Mouse (Mus musculus): ENCODE results near the gene Impad1. TPM values are rescaled to one million over a fixed set of nuclear protein-coding genes. Genes with fewer than 3 reads are reported as not detected.

The Impad1 gene
- polyA plus RNA-seq, 1 experiment from 2014 or later, result 31.5 TPM

DNA sequence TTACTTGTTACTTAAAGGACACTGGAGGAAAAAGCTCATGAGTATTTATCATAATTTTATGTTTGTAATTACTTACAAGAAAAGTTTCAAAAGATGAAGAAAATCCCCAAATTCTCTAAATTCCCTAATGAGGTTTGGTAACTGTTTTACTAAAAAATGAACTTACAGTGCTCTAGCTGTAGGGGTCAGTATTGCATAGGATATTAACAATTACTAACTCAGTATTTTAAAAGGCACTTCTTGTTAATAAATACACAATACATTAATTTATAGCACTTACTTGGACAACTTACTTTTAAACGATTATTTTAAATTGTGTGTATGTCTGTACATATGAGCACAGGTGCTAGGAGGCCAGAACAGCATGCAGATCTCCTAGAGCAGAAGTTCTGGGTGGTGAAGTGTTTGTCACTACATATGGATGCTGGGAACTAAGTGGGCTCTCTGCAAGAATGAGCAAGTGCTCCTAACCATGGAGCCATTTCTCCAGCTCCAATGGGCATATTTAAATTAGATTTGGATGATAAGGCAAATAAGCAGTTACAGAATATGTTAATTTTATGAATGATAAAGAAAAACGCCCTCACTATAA, 21.5 kb downstream of the Impad1 start:
- DNase-seq (ENCODE audit: low spot score), result no peak
- WGBS, result 84% methylated on average over 2 of the region's 2 CpGs
- H3K9me3 ChIP-seq (replicated peaks), result no peaks in the 10 kb centered on the region
- no peak overlapping the region for H3K27ac ChIP-seq (replicated peaks)
- H3K4me1 ChIP-seq, result no peaks in the 10 kb centered on the region
- H3K27me3 ChIP-seq (ENCODE audit: low read depth, poor library complexity, severe bottlenecking), result no peaks in the 10 kb centered on the region
- H3K4me3 ChIP-seq, result no peak overlapping the region
- peaks cover 60% of the 10 kb centered on the region for H3K36me3 ChIP-seq

GRCm38 (mm10) chr4:4765806-4766205, 27.3 kb downstream of the Impad1 start:
- H3K36me3 ChIP-seq, result peaks cover 52% of the 10 kb centered on the region
- no peak overlapping the region for H3K4me3 ChIP-seq
- WGBS, result 95% methylated on average over 5 of the region's 5 CpGs
- no peak overlapping the region for H3K27ac ChIP-seq (replicated peaks)
- no peaks in the 10 kb centered on the region for H3K27me3 ChIP-seq (ENCODE audit: low read depth, poor library complexity, severe bottlenecking)
- H3K4me1 ChIP-seq, result no peaks in the 10 kb centered on the region
- H3K9me3 ChIP-seq (replicated peaks), result no peaks in the 10 kb centered on the region
- DNase-seq (ENCODE audit: low spot score), result no peak

DNA sequence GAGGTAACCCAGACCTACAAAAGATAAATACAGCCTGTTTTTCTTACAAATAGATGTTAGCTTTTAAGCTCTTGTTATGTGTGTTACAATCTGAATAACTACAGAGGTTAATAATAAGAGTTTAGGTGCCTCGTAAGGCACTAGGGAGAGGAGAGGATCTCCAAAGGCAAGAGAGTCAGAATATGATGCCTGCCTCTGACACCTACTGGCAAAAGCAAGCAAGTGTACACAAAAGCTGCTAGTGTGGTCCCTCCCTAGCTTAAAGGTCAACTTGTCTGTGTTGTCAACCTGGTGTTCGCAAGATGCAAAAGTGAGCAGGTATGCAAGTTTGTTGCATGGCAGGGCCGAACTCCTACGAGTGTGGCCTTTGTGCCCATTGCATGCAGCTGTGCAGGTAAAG, 34.8 kb downstream of the Impad1 start:
- 91% methylated on average over 4 of the region's 4 CpGs for WGBS
- Histone ChIP-seq H3K27ac (replicated peaks) (no peak overlapping the region), H3K9me3 (replicated peaks) (no peaks in the 10 kb centered on the region), H3K4me3 (no peak overlapping the region), H3K27me3 (ENCODE audit: low read depth, poor library complexity, severe bottlenecking) (no peaks in the 10 kb centered on the region), H3K36me3 (no peaks in the 10 kb centered on the region), H3K4me1 (no peaks in the 10 kb centered on the region)
- DNase-seq (ENCODE audit: low spot score), result no peak

DNA sequence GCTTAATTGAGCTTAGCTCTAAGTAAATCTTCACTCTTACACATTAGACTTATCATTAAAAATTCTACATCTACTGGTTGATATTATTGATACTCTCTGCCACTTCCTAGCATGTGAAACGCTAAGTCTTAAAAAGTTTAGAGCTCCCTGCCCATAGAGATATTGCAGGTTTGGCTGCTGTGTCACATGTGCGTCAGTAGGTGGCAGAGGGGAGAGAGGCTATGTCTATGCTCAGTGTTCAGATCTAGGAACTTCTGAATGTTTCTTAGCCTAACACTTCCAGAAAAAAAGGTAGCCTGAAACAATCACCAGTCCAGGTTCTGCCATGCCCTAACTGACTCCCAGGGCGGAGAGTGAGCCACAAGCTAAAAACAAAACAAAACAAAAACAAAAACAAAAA, 63.7 kb downstream of the Impad1 start:
- H3K4me1 ChIP-seq, result no peaks in the 10 kb centered on the region
- no peaks in the 10 kb centered on the region for H3K36me3 ChIP-seq
- no peak for DNase-seq (ENCODE audit: low spot score)
- no peaks in the 10 kb centered on the region for H3K27me3 ChIP-seq (ENCODE audit: low read depth, poor library complexity, severe bottlenecking)
- WGBS, result 65% methylated on average over 3 of the region's 3 CpGs
- no peak overlapping the region for H3K27ac ChIP-seq (replicated peaks)
- H3K9me3 ChIP-seq (replicated peaks), result no peaks in the 10 kb centered on the region
- H3K4me3 ChIP-seq, result no peak overlapping the region

DNA sequence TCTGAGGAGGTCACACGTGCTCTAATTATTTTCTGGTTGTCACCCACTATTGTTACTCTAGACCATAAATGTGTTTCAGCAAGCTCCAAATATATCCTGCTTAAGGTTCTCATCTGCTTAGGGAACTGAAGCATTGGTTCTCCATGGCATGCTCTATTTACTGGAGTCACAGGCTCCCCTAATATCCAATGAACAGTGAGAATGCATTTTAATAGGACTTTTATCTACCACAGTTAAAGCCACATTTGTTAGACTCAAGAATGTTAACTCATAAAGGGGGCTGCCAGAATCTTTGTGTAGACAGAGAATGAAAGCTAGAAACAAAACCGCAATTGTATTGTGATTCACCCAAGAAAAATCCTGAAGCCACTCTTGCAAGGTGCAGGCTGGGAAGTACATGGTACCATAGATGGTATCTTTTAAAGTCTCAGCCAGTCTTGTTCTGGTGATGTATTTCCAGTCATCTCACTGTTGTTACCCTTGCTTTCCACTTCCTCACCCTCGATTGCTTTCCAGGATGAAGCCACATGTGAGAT, 66.8 kb downstream of the Impad1 start:
- H3K4me1 ChIP-seq, result no peaks in the 10 kb centered on the region
- H3K4me3 ChIP-seq, result no peak overlapping the region

GRCm38 (mm10) chr4:4723821-4724220, 69.3 kb downstream of the Impad1 start:
- Histone ChIP-seq H3K4me1 (no peaks in the 10 kb centered on the region), H3K9me3 (replicated peaks) (no peaks in the 10 kb centered on the region), H3K4me3 (no peak overlapping the region), H3K36me3 (no peaks in the 10 kb centered on the region), H3K27me3 (ENCODE audit: low read depth, poor library complexity, severe bottlenecking) (no peaks in the 10 kb centered on the region), H3K27ac (replicated peaks) (no peak overlapping the region)
- 80% methylated on average over 8 of the region's 8 CpGs for WGBS
- DNase-seq (ENCODE audit: low spot score), result no peak

More for the DNA sequence above, 66.8 kb downstream of the Impad1 start:
- no peak for DNase-seq (ENCODE audit: low spot score)
- Histone ChIP-seq H3K9me3 (replicated peaks) (no peaks in the 10 kb centered on the region), H3K36me3 (no peaks in the 10 kb centered on the region), H3K27me3 (ENCODE audit: low read depth, poor library complexity, severe bottlenecking) (no peaks in the 10 kb centered on the region), H3K27ac (replicated peaks) (no peak overlapping the region)
- WGBS, result 84% methylated on average over 3 of the region's 3 CpGs

GRCm38 (mm10) chr4:4722081-4722480, 71.1 kb downstream of the Impad1 start:
- Histone ChIP-seq H3K27me3 (ENCODE audit: low read depth, poor library complexity, severe bottlenecking) (no peaks in the 10 kb centered on the region), H3K4me1 (no peaks in the 10 kb centered on the region), H3K4me3 (no peak overlapping the region), H3K27ac (replicated peaks) (no peak overlapping the region), H3K9me3 (replicated peaks) (no peaks in the 10 kb centered on the region), H3K36me3 (no peaks in the 10 kb centered on the region)
- DNase-seq (ENCODE audit: low spot score), result no peak
- WGBS, result 39% methylated on average over 1 of the region's 1 CpGs

DNA sequence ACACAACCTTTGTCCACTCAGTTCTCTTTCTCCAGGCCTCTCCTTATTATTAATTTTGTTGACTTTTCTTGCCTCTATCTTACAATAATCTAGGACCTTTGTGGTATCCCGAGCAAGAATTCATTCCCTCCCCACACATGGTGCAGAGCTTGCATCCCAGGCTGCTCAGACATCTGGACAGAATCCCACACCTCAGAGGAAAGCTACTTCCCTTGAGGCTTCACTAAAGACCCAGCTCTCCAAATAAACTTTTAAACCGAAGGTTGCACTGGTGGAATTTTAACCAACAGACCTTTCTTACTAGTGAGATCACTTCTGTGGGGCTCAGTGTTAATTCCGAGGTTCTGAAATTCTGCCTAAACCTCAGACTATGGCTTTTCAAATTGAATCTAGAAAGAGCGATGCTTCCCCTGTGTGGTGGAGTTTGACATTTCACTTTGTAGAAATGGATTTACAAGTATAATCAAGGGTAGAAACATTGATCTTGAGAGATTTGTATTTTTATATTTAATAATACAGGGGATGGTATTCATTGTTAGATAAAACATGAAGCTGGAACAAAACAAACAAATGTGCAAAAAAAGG, 75.3 kb downstream of the Impad1 start:
- Histone ChIP-seq H3K4me3 (no peak overlapping the region), H3K27me3 (ENCODE audit: low read depth, poor library complexity, severe bottlenecking) (no peaks in the 10 kb centered on the region), H3K27ac (replicated peaks) (no peak overlapping the region), H3K9me3 (replicated peaks) (no peaks in the 10 kb centered on the region), H3K4me1 (no peaks in the 10 kb centered on the region), H3K36me3 (no peaks in the 10 kb centered on the region)
- DNase-seq (ENCODE audit: low spot score), result no peak
- 72% methylated on average over 4 of the region's 4 CpGs for WGBS
